Mouse (Mus musculus) urinary bladder, adult 2 months (tissue): ENCODE results near the gene Trib2. TPM values are rescaled to one million over a fixed set of nuclear protein-coding genes. Genes with fewer than 3 reads are reported as not detected.

Experiments used
- DNase-seq: peaks from one replicate; pipeline ENCODE4 v3.0.0; 2022; ENCODE audit warnings: low spot score
- polyA plus RNA-seq: library from polyadenylated mRNA; depleted of rRNA; stranded (reverse); fragments of >200 nt; gene quantifications from 2 replicates; pipeline ENCODE4 v1.2.3, GENCODE M21; 2012; rRNA removed

Trib2 gene
- polyA plus RNA-seq, result 5.7 and 6.1 TPM in 2 replicates

- peak; percentile 64 for DNase-seq
These were observed at the start of gene Trib2 for GRCm38 (mm10) chr12:15816740-15817178. TSS of gene Trib2 (minus strand) at chr12:15816922.

DNA sequence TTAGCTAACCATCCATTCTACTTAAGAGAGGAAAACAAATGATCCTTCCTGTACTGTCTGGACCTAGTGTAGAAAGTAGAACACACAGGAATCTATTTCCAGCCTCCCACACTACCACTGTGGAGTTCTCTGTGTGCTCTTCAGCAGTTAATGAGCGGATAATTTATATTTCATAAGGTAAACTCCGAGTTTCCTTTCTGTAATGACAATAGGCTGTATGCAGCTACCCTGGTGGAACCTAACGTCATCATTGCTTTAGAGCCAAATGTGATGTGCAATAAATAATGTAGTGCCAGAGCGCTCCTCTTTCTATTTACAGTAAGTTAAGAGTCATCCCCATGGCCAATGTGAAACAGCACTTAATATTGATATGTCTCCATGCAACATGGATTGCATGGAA, 41.3 kb upstream of the Trib2 start:
- no peak for DNase-seq

DNA sequence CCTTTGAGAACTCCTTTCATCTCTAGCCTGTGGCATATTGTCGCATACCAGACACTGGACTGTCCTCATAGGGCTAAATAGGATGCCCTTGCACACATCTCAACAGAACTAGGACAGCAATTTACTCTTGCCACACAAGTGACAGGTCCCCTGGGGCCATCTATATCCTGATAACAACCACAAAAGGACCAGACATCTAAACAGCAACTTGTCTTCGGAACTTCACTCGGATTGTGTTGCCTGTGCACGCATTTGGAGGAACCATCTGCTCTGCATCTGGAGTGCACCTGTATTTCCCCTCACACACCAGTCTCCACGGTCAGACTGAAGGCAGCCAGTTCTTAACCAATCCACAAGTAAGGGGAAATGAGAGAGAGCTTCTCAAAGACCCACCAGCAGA, 39.2 kb upstream of the Trib2 start:
- no peak for DNase-seq

DNA sequence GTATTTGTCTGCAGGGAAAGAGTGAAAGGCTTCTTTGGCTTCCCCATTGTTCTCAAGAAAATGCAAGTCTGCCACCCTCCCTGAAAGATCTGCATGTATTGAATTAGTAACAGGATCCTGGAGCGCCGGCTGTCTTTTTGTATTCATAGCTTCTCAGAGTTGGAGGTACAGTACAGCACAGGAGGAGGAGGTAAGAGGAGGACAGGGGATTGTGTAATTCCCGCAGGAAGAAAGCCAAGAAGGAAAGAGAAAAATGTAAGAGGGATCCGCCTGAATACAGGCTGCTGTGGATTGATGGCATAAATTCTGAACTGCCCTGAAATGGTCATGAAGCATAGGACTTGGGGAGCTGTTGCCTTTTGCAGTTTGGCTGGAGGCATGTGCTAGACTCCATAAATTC, 36.1 kb upstream of the Trib2 start:
- DNase-seq, result no peak

DNA sequence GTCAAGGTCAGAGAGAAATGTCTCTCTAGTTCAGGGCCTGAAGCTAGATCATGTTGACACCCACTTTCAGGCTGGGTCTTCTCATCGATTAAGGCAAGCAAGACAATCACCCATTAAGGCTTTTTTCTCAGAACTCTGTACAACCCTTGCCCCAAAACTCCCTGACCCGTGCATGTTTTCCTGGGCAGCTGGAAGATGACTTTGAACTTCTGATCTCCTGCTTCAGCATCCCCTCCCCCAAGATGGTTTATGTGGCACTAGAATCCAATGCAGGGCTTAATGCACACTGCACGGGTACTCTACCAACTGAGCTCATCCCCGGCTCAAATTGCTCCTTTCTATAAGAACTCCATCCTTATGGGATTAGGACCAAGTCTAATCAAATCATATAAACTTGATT, 35.3 kb upstream of the Trib2 start:
- no peak for DNase-seq

DNA sequence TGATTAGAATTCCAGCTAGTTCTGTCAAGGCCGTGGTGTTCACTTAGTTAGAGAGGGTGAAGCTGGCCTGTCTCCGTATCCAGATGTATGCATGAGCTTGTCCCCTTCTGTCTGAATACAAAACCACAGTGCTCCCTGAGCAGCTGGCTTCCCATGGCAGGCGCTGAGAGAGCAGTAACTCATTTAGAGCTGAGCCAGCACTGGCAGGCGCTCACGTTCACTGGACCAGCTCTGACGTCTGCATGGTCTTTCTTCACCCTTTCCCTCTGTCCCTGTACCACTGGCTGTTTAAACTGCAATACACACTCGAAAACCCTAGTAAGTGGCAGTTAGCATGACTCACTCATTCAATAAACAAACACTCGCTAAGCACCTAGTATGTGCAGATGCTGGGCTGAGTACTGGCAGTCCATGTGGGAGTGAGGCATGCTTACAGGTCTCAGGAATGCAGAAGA, 33.7 kb upstream of the Trib2 start:
- no peak for DNase-seq

- DNase-seq, result peak; percentile 27
These were observed 33.2 kb upstream of the Trib2 start for GRCm38 (mm10) chr12:15849861-15850294.

- no peak for DNase-seq
These were observed 31.7 kb upstream of the Trib2 start for GRCm38 (mm10) chr12:15848391-15848790.

GRCm38 (mm10) chr12:15844701-15845100, 28.0 kb upstream of the Trib2 start:
- DNase-seq, result no peak

GRCm38 (mm10) chr12:15840864-15841557, 24.3 kb upstream of the Trib2 start:
- no peak for DNase-seq

GRCm38 (mm10) chr12:15838201-15838600, 21.5 kb upstream of the Trib2 start:
- no peak for DNase-seq

GRCm38 (mm10) chr12:15837566-15837965, 20.8 kb upstream of the Trib2 start:
- no peak for DNase-seq

- DNase-seq, result no peak
These were observed 15.9 kb upstream of the Trib2 start for GRCm38 (mm10) chr12:15832674-15833052.

GRCm38 (mm10) chr12:15831941-15832673, 15.4 kb upstream of the Trib2 start:
- no peak for DNase-seq

DNA sequence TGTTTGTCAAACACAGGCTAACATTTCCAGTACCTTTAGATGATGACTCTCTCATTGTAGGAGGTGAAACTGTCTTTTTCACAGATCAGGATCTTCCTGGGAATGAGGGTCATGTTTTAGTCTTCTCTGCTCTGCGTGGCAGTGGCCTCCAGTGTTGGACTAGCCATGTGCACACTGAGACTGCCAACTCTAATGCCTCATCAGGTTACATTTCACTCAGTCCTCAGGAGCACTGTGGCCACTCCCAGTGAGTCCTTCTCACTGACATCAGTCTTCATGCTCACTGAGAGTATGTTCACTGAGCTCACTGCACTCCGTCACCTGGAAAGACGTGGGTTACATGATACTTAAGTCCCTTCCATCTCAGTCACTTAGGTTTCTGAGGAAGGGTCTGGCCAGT, 14.0 kb upstream of the Trib2 start:
- no peak for DNase-seq

DNA sequence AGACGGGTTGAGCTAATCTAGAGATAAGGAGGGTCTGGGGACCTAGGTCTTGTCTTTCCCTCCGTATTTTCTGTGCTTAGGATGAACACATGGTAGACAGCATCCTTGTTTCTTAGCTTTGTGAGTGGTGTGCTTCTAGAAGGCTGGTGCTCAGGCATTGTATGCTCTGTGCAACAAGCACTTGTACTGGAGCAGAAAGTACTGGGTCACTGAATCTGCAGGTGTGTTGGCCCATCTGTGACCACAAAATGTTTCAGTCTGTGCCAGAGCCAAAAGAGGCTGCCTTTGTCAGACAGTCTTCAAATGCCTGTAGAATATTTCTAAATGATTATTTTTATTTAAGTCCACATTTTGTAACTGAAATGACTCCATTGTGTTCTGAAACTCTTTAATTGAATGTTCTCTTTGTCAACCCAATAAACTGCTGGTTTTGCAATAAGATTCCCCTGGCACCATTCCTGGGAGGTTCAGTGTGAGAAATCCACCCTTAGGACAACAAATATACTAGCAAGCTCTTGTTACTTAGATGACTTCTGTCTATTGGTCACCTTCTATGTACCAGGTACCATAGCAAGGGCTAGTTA, 12.2 kb upstream of the Trib2 start:
- DNase-seq, result no peak

DNA sequence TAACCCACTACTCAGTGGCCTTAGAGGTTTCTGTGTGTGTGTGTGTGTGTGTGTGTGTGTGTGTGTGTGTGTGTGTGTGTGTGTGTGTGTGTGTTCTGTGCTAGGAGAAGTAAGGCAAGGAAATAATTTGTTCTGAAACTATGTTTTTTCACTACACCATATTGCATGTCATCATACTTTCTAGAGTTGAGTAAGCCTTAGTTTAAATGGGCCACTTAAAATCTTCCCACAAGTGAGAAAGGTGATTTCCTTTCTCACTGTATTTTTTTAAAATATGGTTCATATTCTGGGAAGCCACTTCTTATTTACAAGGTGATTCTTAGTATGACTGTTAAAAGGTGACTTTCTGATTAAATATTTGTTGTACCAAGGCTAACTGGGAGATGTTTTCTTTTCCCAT, 4.3 kb upstream of the Trib2 start:
- DNase-seq, result no peak

- DNase-seq, result no peak
These were observed 643 bp upstream of the Trib2 start for GRCm38 (mm10) chr12:15817365-15817764.

DNA sequence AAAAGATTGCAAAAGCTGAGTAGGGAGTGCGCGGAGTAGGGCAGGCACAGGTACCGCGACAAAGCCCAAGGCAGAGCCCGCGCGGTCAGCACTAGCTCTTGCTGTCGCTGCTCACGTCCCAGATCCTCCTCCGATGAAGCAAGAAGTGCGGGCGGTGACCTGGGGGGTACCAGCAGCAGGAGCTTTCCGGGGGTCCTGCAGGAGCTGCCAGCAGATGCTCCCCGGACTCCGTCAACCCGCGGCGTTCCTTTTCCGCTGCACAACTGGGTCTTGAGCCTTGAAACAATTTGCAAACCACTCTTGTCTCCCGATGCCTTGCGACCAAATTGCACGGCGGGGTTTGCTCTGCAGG, 492 bp downstream of the Trib2 start:
- peak; percentile 35 for DNase-seq

DNA sequence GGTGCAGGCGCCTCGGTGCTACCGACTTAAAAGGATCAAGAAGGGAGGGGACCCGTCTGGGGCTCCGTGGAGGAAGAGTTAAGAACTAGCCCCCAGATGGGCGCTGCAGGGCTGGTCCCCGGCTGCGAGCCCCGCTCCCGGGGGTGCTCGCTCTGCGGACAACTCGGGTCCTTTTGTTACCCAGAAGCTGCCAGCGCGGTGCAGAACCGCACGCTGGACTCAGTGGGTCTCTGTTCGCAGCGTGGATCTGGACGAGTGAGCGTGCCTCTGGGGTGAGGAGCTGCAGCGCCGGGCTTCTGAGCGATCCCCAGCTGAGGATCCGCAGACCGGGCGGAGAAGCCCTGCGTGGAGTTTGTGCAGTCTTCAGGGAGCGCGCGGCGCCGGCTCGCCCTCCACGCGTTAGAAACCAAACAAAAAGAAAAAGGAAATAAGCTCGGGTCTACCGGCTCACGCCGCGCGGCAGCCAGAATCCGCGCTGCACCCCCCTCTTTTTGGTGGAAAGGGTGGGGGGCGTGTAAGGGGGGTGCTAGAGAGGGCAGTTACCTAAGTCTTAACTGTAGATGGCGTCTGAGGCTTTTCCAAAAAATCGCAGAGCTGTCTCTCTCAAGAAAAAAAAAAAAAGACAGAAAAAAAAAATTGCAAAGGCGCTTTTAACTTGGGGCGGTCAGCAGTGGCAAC, 1.0 kb downstream of the Trib2 start:
- DNase-seq, result peak; percentile 57

DNA sequence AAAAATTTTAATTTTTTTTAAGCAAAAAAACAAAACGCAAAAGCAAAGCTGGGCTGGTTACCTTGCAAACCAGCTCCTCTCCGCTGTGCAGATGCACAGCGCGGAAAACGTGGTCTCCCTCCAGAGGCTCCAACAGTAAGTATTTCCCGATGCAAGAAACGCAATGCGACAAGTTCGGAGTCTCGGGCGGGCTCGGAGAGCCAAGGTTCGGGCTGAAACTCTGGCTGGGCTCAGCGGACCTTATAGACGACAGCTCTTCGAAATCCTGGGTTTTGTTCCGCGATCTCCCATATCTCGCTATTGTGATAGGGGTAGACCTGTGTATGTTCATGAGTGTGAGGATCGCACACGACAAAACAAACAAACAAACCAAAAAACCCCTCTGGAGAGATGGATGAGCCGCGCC, 1.5 kb downstream of the Trib2 start:
- DNase-seq, result no peak
